Mouse (Mus musculus): Measurements from ENCODE around the gene Tenm2. TPM values are rescaled to one million over a fixed set of nuclear protein-coding genes. Genes with fewer than 3 reads are reported as not detected.

Gene Tenm2
- total RNA-seq, 2 experiments from 2014 or later = 0.29 to 0.49 TPM

DNA sequence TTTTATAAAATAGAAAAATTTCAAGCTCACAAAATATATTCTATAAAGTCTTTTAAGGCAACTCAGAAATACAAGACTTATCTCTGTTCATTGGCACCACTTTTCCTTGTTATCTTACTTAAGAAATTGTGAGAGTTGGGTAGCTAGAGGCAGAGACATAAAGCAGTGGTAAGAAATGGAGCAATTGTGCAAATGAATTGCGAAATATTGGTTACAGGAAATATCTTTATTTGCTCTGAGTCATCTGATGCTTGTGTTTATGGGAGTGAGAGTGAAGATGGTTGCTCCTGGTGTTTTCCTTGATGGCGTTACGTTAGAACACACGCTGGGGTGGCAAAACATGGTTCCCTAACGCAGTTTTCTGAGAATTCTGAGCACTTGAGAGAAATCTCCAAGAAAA lies 156.4 kb downstream of the Tenm2 start:
- DNase-seq = no peak

DNA sequence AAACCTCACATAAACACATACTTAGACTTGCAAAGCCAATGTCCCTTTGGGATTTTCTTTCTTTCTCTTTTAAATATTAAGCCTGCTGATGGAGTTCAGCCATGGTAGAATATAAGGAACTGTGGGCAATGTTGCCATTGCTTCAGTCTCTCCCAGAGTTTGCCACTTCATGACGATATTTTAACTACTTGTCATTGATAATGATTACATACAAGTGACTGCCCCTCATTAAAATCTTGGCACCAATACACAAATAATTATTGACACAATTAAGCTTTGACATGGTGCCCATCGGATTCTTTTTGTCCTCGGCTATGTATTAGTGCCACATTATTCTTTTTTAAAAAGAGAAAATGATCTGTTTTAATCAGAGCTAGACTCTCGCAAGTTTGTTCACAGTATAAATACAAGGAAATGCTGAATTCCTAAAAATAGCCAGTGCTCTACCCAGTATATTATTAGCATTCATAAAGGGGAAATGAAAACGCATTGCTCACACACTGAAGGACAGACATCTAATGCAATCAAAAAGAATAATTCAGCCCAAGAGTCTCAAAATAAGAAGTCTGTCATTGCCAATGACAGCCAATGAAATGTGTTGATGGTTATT lies 158.7 kb downstream of the Tenm2 start:
- DNase-seq = no peak

DNA sequence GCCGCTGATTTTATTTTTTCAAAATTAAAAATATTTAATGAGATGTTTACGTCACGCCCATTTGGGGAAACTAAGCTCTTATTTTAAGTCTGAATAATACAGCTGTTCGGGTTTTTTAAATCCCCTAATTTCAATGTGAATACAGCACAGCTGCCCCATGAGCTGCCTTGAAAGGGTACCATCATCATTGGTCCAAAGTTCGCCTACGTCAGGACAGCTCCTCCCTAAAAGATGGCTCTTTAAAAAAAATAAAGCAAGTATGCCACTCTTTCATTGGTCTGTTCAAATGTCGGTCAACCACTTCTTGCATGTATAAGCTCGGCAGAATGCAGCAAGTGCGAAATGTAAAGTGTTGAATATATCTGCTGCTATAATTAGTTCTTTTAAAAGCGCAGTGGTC lies 160.4 kb downstream of the Tenm2 start:
- no peak for DNase-seq

DNA sequence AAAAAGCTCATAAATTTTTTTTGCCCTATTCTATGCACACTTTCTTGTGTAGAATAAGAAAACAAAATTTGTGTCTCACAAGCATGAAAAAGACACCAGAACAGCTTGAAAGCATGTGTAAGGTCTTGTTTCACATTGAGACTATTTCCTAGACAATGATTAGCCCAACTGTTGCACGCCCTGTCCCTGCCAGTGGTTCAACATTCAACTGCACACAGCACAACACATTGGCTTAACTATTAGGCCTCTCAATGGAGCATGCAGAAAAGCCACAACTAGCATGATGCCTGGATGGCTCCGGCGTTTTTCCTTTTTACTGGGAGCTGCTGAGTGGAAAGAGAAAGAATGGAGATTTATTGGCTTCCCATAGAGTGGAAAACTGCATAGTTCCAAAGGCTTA lies 170.3 kb downstream of the Tenm2 start:
- no peak for DNase-seq

DNA sequence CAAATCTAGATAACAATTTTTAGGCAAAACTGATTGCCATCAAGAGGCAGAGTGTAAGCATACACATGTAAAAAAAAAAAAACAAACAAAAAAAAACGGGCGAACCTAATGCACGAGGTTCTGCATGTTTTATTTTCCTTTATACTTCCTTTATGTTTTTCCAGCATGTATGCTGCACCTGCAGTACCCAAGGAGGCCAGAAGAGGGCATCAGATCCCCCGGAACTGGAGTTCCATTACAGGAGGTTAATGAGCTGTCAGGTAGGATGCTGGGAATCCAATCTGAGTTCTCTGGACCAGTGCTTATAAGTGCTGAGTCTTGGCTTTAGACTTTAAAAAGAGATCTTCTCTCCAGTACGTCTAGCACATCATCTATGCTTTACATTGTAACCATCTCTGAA lies 189.1 kb downstream of the Tenm2 start:
- no peak for DNase-seq

DNA sequence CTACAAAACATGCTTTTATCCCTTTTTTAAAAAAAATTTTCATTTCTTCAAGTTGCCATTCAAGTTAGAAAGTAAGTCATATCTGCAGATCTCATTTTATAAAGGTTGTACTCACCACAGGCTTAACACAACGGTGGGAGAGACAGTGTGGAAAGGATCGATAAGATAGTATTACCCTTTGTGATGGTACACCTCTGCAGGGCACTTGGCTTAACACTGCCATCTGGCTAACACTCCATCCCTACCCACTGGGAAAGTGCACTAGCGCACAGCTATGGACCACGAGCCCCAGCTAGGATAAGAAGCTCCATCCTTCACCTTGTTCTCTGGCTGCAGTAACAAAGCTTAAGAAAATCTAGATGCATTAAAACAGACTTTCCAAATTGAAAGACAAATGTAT lies 194.5 kb downstream of the Tenm2 start:
- DNase-seq = no peak

DNA sequence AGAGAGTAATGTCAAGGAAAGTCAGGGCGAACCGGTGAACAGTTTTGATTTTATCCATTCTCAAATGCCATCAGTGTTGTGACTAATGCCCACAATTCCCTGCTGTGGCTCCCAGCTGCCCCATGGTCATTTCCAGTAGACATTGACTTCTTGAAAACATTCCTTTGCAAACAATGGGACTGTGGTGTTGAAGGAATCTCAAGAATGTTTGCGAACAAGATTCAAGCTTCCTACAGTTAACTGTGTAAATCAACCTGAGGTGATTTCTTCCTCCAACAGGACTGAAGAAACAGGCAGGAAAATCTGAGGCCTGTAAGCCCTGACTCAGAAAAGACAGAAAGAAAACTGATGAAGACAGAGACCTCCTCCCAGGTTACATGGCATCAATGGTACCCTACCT lies 196.5 kb downstream of the Tenm2 start:
- no peak for DNase-seq

DNA sequence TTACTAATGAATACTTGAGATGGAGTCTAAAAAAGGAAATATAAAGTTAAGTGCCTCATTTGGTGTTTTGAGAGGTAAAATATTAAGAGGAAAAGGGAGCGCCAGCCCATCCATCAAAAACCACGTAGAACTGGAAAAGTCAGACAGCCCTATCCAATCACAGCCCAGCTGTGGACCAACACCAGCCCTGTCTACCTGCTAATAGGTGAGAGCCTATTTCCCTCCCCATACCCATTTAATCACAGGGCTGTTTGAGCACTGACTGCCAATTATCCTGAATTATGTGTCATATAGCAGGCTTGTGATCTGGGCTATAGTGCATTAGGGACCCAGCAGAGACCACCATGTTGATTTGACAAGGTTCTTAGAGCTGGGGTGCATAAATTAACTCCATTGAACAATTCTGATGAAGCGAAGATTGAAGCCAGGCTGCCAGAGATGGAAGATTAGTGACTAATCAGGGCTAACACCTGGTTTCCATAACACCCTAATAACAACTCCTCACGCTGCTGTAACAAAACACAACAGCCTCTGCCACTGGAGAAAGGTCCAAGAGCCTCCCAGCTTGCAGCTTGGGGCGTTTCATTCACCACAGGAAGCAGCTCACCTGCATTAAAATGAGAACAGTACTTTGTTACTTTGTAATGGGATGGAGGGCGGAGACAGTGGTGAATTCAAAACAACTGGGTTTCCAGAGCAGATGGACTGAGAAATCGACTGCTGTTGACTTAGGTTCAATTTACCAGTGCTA lies 204.3 kb downstream of the Tenm2 start:
- DNase-seq = no peak

DNA sequence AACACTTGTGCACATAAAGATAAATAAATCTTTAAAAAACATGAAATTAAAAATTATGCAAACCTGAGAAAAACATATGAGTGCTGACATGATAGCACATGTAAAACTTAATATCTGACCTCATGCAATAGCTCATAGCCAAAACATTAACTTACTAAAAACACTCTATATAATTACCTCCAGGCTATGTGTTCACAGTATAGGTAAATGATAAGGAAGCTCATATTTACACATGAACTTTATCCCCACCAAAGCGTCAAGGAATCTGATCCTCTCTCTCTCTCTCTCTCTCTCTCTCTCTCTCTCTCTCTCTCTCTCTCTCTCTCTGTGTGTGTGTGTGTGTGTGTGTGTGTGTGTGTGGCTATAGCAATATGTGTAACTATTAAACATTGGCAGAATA lies 223.9 kb downstream of the Tenm2 start:
- DNase-seq = no peak

DNA sequence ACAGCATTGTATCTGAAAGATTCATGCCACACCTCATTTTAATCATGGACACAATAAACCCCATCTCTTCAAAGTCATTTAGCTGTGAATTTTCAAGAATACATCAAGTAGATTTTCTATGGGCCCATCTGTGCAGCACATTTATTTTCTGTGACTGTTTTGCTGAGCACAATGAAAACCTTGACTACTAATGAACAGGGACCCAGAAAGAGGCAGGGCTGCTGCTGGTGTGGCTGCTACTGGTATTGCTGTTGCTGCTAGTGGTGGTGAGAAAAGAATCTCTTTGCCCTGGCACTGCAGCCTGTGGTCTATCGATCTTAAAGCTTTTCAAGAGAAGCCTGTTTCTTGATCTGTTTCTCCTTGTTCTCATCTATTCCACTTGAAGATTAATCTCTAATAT lies 226.5 kb downstream of the Tenm2 start:
- no peak for DNase-seq

DNA sequence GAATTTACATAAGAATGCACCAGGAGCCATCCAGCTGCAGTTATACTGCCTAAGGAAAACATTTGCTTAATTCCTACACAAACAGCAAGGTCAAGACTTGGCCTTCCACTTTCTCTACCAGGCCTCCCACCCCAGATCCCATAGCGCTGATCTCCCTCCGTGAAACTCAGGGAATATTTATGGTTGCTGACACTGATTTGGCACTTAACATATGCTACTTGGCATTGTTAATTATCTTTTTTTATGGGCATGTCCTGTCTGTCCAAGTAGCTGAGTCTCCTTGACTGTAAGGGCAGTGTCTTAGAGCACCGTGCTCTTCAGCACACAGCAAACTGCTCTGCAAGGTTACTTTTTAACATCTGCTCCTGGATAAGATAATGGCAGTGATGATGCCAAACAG lies 238.1 kb downstream of the Tenm2 start:
- no peak for DNase-seq

DNA sequence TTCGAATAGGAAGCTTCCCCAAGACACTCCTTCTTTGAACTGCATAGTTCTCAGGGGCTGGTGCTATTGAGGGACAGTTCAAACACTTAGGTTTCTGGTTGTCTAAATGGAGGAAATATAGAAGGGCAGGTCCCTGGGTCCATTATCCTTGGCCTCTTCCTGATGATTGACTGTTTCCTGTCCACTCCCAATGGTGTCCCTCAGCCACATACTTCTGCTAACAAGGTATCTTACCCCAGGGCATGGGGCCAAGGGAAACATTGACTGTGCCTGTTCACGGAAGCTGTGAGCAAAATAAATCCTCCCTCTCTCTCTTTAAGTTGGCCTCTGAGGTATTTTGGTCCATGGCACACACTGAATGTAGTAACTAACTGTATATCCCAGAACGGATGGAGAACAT lies 244.9 kb downstream of the Tenm2 start:
- no peak for DNase-seq

DNA sequence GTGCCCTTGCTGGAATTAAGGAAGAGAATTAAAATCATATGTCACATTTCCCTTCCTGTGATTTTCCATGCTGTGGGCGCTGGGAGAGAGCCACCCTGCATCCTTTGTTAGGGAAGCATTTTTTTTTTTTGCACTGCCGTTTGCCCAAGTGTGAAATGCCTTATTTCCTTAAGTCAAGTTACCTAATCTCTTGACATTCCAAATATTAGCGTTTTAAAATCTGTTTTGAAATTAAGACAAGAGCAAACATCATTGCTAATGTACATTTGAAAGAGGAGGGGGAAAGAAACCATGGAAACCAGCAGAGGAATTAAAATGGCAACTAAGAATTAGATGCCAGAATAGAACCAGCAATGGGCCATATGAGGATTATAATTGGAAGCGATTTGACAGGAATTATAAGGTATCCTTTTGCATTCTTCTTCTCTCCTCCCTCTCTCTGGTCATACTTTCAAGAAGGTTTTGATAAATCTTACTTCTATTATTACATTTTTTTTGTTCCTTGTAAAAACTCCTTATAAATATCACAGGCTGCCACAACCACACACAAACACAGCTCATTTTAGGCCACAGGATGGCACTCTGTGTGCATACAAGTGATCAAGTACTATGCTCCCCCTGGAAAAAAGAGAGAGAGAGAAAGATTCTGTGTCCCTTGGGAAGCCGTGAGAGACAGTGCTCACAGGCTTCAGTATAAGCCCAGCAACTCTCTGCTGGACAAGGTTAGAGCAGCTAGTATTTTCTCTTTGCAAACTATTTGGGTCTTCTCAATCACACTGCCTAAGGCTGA lies 246.8 kb downstream of the Tenm2 start:
- no peak for DNase-seq

DNA sequence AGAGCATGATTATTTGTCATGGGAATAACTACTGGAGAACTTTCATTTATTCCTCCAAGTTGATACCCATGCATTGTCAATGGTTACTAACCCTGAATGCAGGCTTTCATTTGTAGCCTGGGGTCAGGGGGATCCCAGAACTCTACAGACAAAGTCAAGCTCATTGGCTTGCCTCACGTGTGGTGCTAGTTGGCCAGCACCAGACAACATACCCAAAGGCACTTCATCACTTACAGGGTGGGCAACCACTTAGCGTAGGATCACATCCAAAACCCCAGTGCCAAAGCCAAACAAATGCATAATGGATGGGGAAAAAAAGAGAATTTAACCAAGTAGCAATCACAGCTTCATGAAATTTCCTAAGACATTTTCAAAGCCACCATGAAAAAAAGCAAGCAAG lies 261.6 kb downstream of the Tenm2 start:
- DNase-seq = no peak

DNA sequence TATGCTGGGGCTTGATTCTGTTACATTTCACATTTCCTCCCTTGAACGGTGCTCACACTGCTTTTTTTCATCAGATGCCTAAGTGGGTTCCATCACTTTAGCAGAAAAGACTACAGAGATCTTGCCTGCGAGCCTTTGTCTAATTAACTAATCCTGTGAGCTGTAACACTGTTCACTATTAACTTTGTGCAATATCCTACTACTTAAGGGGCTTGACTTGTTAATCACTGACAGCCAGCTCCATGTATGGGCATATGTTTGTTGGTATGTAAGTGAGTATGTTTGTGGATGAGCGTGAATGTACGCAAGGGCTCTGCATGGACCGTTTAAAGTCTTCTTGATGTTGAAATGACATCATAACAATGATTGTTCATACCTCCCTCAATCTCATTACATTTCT lies 277.7 kb downstream of the Tenm2 start:
- DNase-seq = no peak

DNA sequence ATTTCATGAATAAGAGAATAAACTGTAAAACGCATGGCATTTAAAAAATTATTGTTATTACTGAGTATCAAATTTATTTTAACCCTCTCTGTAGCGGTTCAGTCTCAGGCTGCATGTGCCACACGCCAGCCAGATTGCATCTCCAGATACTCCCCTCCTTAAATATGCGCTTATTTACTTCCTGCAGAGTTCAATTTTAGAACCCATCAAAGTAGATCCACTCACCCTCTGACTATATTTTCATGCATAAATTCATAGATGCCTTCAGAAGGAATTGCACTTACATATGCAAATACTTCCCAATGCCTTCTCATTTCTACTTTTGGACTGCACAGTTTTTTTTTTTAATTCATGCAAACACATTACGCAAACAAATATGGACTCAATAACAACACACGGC lies 294.3 kb downstream of the Tenm2 start:
- DNase-seq = no peak

DNA sequence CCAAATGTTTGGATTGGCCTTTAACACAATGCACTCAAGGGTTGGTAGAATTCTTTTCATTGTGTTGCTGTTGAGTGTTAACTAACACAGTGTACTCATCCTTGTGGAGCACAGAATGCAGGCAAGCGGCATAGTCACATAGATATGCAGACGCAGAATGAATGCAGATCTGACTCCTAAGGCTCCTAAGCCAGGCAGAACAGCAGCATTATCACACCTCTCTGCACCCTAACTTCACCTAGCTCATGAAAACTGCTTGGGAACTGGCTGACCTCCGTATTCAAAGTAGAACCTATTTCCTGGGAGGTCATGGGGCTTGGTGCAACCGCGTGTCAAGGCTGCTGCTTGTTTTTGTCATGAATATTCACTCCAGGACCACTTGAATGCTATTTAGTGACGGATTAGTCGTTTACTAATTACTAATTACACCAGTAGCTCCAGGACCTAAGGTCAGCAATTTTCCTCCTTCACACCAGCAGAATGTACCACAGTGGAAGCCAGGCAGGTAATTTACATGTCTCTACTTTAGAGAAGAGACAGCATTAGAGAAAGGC lies 295.1 kb downstream of the Tenm2 start:
- DNase-seq = no peak

DNA sequence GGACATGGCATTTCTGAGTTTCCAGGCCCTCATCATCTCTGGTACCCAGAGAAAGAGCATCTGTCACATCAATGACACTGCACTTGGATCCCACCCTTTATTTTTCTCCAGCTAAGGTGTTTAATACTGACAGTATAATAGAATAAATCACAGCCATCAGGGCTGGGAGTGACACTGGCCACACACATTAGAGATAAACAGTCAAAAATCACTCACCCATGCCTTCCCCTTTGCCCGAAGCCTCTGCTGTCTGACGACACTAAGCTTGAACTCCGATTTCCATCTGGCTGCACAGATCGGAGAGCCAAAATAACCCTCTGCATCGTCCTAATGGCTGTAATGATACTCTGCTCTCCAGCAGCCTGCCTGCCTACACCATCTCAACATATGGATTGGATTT lies 305.9 kb downstream of the Tenm2 start:
- DNase-seq = no peak

DNA sequence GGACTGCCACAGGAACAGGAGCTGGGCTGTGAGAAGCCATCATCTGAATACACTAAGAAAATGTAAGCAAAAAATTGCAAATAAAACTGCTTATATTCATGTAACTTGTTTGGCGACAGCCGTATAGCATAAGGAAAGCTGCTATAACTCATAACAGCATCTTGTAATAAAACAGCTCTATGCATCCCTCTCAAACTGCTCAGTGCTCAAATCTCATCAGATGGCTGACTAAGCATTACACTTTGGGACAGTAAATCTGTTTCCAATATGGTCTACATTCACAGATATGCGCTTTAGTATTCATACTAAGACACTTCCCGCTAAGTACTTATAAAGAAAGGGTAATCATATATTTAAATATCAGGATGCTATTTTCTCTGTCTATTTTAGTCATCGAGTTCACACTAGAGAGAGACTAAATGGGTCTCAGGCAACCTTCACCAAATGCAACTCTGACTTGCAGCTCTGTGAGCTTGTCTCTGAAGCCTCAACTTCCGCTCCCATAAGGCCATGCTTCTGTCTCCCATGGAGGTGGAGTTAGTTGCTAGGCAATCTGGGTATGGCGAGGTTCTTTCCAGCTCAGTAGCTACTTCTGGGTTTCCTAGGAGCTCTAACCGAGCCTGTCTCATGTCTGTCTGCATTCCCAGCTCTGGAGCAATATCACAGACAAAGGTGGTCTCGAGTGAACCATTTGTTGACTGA lies 308.9 kb downstream of the Tenm2 start:
- DNase-seq = no peak

DNA sequence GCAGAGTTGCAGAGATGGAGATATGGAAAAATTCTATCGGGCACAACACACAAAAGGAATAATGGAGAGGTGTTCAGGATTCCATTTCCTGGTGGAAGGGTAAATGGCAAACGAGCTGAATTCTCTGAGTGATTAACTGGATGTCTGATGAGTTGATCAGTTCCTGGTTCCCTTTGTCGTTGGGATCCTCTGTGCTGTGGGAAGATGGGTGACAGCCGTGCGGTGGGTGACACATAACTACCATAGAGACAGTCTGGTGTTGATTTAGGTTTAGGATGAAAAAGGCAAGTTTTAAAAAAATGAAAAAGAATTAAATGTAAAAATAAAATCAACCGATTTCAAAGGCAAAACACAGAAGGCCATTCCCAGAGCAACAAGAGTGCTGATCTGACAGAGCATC lies 316.5 kb downstream of the Tenm2 start:
- no peak for DNase-seq

DNA sequence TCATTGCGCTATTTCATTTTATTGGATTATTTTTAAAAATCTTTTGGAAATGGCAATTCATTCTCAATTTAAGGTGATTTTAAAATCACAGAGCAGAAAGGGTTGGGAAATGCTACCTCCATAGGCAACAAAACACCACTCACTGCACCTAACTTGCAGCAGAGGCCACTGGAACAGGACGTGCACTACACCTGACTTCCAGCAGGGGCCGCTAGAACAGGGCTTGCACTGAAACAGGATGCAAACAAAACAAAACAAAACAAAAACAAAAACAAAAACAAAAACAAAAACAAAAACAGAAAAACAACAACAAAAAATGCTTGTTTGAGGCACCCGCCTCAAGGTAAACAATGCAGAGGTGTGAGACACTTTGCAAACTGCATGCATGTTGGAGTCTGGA lies 324.4 kb downstream of the Tenm2 start:
- DNase-seq = no peak

DNA sequence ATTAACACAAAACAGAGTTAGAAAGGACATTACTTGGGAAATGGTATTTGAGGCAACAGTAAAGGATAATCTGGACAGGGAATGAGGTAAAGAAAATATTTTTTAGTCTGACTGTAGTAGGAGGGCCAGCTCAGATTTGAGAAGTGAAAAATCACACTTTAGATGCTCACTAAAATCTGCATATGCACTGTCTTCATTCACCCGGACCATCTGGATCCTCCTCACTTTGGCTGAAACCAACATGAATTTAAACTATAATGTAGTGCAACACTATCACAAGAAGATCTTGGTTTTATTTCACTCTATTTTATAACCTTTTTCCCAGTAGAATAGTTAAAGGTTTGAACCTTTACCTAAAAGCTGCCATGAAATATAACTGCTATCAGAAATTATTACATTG lies 326.7 kb downstream of the Tenm2 start:
- DNase-seq = no peak

DNA sequence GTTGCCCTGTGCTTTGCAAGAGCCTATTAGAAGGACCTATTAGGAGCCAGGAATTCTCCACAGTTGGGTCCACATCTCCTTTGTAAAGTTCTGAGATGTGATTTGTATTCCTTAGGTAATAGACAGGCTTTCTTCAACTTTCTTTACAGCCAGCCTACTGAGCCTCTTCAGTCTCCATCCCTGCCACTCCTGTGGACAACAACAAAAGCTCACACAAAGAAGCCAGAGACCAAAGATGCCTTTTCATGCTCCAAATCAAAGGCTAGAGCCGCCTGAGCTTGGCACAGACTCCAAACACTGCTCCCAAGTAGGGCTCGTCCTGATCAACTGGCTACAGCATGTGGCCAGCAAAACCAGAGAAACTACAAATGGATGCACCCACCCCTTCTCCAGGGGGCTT lies 333.5 kb downstream of the Tenm2 start:
- DNase-seq = no peak

Measured in gastrocnemius, postnatal 25 days (tissue).